Mouse (Mus musculus): Measurements from ENCODE around the gene Plcb1.

DNA sequence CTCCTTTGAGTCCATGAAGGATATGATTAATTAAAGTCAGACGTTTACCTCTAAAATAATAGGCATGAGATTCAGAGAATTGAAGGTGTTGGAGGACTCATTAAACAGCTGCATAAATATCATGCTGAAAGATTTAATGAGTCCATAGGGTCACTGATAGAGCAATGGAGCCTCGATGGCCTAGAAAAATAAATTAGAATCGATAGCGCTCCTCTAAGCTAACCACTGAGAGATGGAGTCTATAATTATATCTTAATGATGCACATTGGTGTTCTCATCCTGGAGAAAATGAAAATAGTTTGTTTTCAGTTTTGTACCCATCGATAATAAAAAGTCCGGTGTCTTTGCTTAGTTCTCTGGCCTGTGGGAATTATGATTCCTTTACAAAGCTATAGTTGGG is 617.5 kb downstream of the Plcb1 start:
- TF ChIP-seq GATA1 (IDR thresholded peaks at IDR 0.05; ENCODE audit: borderline replicate concordance, low read length) (no peak), FLI1 (IDR thresholded peaks at IDR 0.05; ENCODE audit: low read length) (no peak)

Data from megakaryocyte, embryonic 14.5 days (primary cell).